Mouse (Mus musculus) kidney, adult 2 months (tissue): ENCODE results near the gene Otc.

Experiments
- CTCF ChIP-seq: fragments of 200-500 bp; conservative IDR thresholded peaks from 2 replicates; pipeline ENCODE4 v1.5.1; 2011; ENCODE audit warnings: low read depth, mild to moderate bottlenecking, control low read depth, low read length, moderate library complexity, mixed read lengths; ENCODE audit not compliant: insufficient read depth, insufficient read length
- POLR2A ChIP-seq: fragments of 200-500 bp; IDR thresholded peaks from one replicate; pipeline ENCODE4 v1.6.1; 2011; ENCODE audit warnings: low read depth, low read length, control low read depth

- TF ChIP-seq CTCF (no peak), POLR2A (no peak)
Measured at GRCm38 (mm10) chrX:10268761-10269437, 16.8 kb downstream of the Otc start.
